Mouse (Mus musculus) embryonic fibroblast, embryonic 13.5 days (primary cell): ENCODE measurements around the gene Jph2.

ENCODE experiments used
- CTCF ChIP-seq: IDR thresholded peaks from 2 replicates; pipeline ENCODE4 v1.5.1; 2011; ENCODE audit warnings: mild to moderate bottlenecking, control low read depth, low read length, moderate library complexity, borderline replicate concordance; ENCODE audit not compliant: insufficient read depth
- POLR2A ChIP-seq: IDR thresholded peaks from 2 replicates; pipeline ENCODE4 v1.6.1; 2011; ENCODE audit warnings: low read depth, mild to moderate bottlenecking, control low read depth, low read length, moderate library complexity

GRCm38 (mm10) chr2:163386423-163387190 is 11.2 kb downstream of the Jph2 start:
- TF ChIP-seq CTCF (no peak), POLR2A (no peak)
